Mouse (Mus musculus) naive thymus-derived CD4-positive, alpha-beta T cell, adult 2 months (primary cell): ENCODE data around the gene Gm26727.
"Not testable (repeated sequence)": the region's sequence is repeated elsewhere in the genome, so short reads cannot be mapped to it uniquely, and the experiment has no call there.

Experiments used
- DNase-seq: peaks from one replicate; pipeline ENCODE4 v3.0.0-alpha.2; 2011; ENCODE audit warnings: low read depth

Gene Gm26727

DNA sequence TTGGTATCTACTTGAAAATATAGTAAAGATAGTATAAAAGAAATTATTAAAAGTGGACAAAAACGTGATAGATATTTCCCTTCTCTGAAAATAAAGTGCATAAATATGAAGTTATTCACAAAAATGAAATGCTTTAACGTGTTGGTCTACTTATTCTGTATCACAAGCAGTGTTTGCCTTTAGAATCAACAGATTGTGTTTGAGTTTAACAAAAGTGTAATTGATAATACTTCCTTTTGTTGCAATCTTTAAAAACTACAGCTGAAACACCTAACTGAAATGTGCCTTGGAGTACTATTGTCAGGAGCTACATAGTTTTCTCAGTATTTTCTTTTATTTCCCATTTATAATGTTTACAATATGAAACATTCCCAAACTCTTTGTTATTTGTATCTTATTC is at the start of gene Gm26727:
TSS of gene Gm26727 (minus strand) at position 101 of the 400 bp plus-strand sequence.
- DNase-seq = no peak

DNA sequence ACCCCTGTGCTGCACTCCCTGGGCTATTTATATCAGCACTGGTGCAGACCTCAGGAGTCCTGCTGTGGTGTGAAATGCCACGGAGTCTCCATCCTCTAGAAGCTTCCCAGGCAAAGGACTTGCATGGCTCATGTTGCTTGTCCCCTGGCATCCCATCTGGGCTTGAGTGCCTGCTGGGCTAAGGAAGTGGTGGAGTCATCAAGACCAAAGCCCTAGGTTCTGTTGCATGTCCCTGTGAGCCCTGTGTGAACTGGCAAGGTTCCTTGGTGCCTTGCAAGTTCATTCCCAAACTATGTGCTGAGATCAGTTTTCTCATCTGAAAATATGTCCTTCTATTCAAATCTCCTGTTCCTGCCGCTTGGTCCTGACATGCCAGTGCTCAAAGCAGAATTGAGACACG is 48.1 kb upstream of the Gm26727 start:
- DNase-seq = no peak

DNA sequence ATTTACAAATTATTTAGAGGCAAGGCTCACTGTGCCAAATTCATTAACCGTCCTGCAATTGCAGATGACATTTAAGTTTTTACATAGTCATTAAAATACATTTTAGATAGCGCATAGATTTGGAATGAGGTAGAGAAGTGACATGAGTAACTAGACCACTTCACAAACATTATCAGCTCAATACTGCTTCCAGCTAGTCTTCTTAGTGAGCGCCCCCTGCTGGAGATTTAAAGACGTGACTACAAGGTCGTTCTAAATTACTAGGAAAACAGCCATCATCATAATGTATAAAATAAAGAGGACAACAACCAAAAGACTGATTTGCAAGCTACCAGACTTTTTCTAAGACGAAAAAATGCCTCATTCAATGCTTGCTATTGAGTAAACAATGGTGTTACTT is 44.8 kb upstream of the Gm26727 start:
- DNase-seq = no peak

DNA sequence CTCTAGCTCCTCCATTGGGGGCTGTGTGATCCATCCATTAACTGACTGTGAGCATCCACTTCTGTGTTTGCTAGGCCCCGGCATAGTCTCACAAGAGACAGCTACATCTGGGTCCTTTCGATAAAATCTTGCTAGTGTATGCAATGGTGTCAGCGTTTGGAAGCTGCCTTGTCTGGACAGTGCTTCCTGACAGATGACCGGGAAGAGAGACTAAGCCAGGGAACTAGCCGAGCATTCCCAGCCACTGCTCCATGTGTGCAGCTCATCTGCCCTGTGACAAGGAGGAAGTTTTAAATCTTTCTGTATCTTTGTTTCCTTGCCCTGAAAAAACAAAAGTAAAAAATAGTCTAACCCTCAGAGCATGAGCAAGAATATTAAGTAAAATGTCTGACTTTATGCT is 37.0 kb upstream of the Gm26727 start:
- not testable (repeated sequence) for DNase-seq

DNA sequence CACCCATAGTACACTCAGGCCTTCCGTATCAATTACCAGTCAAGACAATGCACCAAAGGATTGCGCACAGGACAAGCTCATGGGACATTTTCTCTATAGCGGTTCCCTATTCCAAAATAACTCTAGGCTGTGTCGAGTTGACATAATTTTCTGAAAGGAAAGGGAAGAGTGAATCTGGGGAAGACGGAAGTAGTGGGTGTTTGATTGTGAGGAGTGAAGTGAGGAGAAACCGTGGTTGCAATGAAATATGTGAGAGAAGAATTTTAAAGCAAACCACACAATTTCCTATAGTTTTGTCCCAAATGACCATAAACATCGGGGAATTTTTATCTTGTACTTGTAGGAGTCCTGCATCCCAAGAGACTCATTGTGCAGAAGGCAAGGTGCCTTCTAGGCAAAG is 34.1 kb upstream of the Gm26727 start:
- DNase-seq = no peak

DNA sequence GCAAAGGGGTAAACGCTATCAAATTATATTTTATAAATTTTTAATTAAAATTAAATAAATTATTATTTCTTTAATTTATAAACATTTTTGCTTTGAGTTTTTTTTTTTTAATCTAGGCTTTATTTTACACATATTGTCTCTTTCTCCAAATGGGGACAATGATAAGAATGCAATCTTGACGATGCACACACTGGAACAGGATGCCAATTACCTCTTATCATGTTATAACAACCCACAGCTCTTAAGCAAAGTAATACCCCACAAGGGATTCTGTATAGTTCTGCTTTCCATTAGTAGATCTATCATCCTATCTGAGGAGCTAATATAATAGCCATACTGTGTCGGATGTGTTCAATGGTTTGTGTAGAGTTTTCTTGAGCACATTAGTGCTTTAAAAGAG is 27.9 kb upstream of the Gm26727 start:
- DNase-seq = no peak

DNA sequence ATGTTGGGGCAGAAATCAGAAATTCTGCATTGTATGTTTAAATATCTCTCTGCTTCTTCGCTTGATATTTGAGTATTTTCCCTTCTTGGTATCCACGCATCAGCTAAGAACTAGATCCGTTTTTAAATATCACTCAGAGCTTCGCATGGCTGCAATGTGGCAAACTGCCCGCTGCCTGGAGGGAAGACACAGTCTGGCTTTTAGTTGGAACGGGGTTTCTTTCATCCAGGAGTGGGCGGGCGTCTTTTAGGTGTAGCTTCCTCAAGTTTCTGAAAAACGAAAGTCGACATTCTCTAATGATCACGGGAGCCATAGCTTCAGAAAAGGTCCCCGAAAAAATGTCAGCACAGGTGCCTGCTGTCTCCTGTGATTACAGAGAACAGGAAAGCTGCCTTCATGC is 14.2 kb upstream of the Gm26727 start:
- no peak for DNase-seq

DNA sequence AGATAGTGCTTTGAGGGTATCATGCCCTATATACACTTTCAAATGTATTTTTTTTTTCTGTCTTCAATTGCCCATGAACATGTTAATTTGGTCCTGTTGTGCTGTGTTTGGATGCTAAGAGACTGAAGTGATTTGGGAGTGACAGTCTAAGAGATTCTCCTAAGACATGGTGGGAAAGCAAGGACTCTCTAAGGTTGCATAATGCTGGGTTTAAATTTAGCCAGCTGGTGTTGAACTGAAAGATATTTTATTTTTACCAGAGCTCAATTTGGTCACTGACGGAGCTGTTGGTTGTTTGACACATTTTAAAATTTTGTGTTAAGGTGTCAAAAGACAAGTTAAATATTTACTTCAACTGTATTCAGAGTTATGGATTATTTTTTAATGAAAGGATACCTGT is 13.8 kb upstream of the Gm26727 start:
- DNase-seq = no peak

DNA sequence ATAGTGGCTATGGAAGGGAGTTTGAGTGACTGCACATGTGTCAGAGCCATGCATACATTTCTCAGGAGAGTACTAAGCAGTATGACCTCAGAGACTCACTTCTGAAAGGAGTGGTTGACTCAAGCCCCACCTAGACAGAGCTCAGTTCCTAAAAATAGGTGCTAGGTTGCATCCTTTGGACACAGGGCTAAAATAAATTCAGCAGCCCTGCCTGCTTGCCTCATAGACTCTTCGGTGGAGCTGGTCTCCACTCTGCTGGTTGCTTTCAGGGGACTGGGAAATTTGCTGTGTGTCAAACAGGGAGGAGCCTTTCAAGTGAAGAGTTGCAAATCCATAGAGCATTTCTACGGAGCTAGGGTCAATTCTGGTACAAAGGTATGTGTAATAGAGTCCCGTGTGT is 12.8 kb upstream of the Gm26727 start, which contains the start of gene Xirp2:
TSS of gene Xirp2 (plus strand) at position 223 of the 400 bp plus-strand sequence.
- no peak for DNase-seq

DNA sequence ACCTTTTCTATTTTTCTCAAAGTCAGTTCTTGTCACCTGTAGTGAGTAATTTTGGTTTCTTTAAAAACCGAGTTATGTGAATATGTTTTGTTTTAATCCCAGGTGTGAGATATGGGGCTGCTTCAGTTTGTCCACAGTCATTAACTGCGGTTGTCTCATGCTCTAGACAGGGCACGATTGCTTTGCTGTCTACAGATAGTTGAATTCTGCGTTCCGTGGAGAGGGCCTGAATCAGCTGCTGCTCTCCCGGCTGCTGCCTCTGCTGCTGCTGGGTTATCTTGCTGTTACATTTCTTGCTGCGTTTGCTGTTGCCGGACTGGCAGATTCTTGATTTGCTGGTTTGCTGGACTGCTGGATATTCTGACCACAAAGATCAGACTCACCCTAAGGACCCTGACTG is 5.3 kb upstream of the Gm26727 start:
- DNase-seq = no peak

DNA sequence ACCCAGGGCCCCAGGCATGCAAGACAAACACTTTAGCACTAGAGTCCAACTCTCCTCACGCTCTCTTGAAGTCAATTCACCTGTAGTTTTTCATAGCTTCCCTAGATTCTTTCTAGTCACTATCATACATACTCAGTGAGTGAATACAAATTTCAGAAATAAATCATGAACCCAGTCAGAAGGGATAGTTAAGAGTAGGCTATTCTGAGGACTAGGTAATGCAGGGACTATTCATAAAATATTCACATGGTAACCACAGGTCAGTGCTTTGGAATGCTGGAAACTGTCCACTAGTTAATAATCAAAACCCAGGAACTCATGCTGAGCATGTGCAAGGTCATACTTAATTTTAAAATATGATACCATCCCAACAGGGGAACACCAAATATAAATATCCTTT is 10.2 kb downstream of the Gm26727 start:
- no peak for DNase-seq

DNA sequence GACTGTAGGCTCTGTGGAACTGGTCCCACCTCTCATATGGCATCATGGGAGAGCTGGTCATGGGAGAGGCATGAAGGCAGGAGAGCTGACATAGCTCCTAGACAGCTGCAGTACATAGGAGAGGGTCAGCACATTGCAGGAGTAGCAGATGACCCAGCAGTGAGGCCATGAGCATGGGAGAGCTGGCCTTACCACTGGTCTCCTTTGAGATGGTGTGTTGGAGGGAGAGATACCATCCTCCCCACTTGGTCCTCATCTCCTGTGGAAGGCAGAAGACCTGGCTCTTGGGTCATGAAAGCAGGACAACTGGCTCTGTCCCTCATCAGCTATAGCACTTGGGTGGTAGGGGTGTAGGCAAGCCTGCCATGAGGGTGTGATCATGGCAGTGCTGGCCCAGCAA is 12.1 kb downstream of the Gm26727 start:
- DNase-seq = no peak

DNA sequence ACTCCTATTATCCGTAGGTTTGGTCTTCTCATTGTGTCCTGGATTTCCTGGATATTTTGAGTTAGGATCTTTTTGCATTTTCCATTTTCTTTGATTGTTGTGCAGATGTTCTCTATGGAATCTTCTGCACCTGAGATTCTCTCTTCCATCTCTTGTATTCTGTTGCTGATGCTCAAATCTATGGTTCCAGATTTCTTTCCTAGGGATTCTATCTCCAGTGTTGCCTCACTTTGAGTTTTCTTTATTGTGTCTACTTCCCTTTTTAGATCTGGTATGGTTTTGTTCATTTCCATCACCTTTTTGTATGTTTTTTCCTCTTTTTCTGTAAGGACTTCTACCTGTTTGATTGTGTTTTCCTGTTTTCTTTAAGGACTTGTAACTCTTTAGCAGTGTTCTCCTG is 19.6 kb downstream of the Gm26727 start, which contains the start of gene Gm21830:
TSS of gene Gm21830 (plus strand) at position 301 of the 400 bp plus-strand sequence.
- DNase-seq = not testable (repeated sequence)
